Mouse (Mus musculus) myocyte (in vitro differentiated cells): ENCODE data around the gene Mertk.

ENCODE experiments used
- MYOG ChIP-seq, 3 experiments: IDR thresholded peaks; one replicate each; pipeline ENCODE4 v1.6.1; 2011; ENCODE audit warnings: control low read depth in 2 of 3, low read depth in 2 of 3, mild to moderate bottlenecking in 2 of 3; ENCODE audit not compliant: insufficient read length in 2 of 3, control insufficient read depth in 1 of 3, insufficient read depth in 1 of 3
- POLR2A ChIP-seq: IDR thresholded peaks from one replicate; pipeline ENCODE4 v1.6.1; 2011; ENCODE audit warnings: low read depth, mild to moderate bottlenecking, control low read depth, moderate library complexity; ENCODE audit not compliant: insufficient read length

DNA sequence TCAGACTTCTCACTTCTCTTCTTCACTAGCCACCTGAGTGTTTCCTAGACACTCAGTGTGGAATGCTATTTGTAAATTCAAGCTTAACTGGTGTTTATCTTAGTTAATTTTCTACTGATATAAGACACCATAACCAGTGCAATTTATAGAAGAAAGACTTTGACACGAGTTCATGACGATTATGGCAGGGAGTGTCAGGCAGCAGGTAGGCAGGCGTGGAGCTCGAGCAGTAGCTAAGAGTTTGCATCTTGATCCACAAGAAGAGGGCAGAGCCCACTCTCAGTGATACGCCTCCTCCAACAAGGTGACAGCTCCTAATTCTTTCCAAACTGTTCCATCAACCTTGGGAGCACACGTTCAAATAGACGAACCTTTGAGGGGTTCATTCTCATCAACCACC is 27.9 kb downstream of the Mertk start:
- no peak for TF ChIP-seq MYOG (IDR thresholded peaks at IDR 0.05; ENCODE audit: control insufficient read depth in 1 of 3, insufficient read depth in 1 of 3, insufficient read length in 2 of 3, low read depth in 2 of 3)
- no peak for TF ChIP-seq POLR2A
